Mouse (Mus musculus): Measurements from ENCODE around the gene Pdzd2. TPM values are rescaled to one million over a fixed set of nuclear protein-coding genes. Genes with fewer than 3 reads are reported as not detected.
A peak's percentile ranks its signal among the peaks of the same experiment; 100 is the strongest.

Pdzd2 gene
- polyA plus RNA-seq, 1 experiment from 2014 or later: 14.5 TPM

DNA sequence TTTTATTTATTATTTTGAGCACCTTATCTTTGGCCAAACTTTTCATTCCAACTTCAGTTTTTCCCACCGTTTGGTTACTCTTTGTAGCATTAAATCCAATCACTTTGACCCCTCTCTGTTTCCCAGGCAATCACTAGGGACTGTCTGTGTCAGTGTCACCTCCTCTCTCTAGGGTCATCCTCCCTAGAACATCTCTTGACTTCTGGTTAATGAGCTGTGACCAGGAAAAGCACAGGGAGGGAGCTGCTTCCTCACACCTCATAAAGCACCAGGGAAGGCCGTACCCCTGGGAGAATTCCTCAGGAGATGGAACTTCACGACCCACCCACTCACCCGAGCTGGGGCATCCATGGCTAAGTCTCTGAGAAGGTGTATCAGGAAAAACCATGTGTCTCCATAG is 168.6 kb downstream of the Pdzd2 start:
- no peaks in the 10 kb centered on the region for H3K36me3 ChIP-seq
- 55% methylated on average over 4 of the region's 4 CpGs for WGBS
- no peaks in the 10 kb centered on the region for H3K9me3 ChIP-seq
- no peaks in the 10 kb centered on the region for H3K27me3 ChIP-seq (replicated peaks)
- no peak overlapping the region for H3K4me2 ChIP-seq
- H3K4me3 ChIP-seq: no peak overlapping the region
- peaks cover 10% of the 10 kb centered on the region for H3K4me1 ChIP-seq
- no peak overlapping the region for H3K27ac ChIP-seq (replicated peaks)
- no peak for ATAC-seq (ENCODE audit: extremely low read depth, insufficient number of reproducible peaks, low FRiP score, low TSS enrichment)
- no peak overlapping the region for H3K9ac ChIP-seq

- Histone ChIP-seq H3K9ac (0 out of 2 replicates have a peak overlapping the region, but pooled peaks have one; percentile 5), H3K4me1 (peaks cover 10% of the 10 kb centered on the region), H3K4me2 (no peak overlapping the region), H3K36me3 (no peaks in the 10 kb centered on the region), H3K27ac (replicated peaks) (peak overlapping the region; percentile 60), H3K4me3 (no peak overlapping the region), H3K27me3 (replicated peaks) (no peaks in the 10 kb centered on the region), H3K9me3 (no peaks in the 10 kb centered on the region)
- ATAC-seq (ENCODE audit: extremely low read depth, insufficient number of reproducible peaks, low FRiP score, low TSS enrichment): 0 out of 2 replicates have a peak, but pooled peaks have one; percentile 31
- 46% methylated on average over 11 of the region's 11 CpGs for WGBS
These were observed 172.9 kb downstream of the Pdzd2 start for GRCm38 (mm10) chr15:12566637-12567440.

DNA sequence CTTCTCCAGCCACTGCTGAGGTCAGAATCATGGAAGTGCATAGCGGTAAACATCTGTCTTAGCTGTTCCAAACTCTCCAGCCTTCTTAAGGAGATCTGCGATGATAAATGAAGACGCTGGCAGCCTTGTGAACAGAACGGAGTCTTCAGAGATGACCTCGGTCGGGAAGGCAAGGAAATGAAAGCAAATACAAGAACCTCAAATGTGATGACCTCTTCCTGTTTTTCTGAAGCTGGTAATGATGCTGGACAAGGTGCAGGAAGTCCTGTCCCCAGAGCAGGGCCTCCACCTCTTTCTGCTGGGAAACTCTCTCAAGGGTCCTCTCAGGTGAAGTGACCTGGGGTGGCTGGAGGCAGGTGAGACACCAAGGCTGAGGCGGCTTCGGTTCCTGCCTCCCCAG is 174.4 kb downstream of the Pdzd2 start:
- no peak for ATAC-seq (ENCODE audit: extremely low read depth, insufficient number of reproducible peaks, low FRiP score, low TSS enrichment)
- H3K4me3 ChIP-seq: no peak overlapping the region
- H3K9ac ChIP-seq: no peak overlapping the region
- H3K4me2 ChIP-seq: no peak overlapping the region
- no peaks in the 10 kb centered on the region for H3K36me3 ChIP-seq
- peaks cover 18% of the 10 kb centered on the region for H3K4me1 ChIP-seq
- no peak overlapping the region for H3K27ac ChIP-seq (replicated peaks)
- WGBS: 63% methylated on average over 8 of the region's 8 CpGs
- no peaks in the 10 kb centered on the region for H3K9me3 ChIP-seq
- H3K27me3 ChIP-seq (replicated peaks): no peaks in the 10 kb centered on the region

DNA sequence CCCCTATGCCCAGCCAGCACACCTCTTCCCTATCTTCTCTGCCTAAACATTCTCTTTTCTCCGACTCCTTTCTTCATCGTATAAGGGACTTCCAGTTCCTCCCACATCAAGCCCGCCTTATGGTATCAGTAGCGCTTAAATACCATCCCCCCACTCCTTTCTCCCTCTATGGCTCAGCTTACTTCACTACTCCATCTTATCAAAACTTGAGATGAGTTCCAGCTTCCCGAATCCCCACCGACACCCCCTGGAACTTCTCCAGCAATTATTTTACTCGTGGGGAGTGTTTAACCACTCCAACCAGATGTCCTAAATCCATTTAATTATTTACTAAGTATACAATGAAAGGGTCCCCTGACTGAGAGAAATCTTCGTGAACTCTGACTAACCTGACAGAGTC is 179.2 kb downstream of the Pdzd2 start:
- ATAC-seq (ENCODE audit: extremely low read depth, insufficient number of reproducible peaks, low FRiP score, low TSS enrichment): no peak
- H3K9ac ChIP-seq: no peak overlapping the region
- no peaks in the 10 kb centered on the region for H3K36me3 ChIP-seq
- no peaks in the 10 kb centered on the region for H3K9me3 ChIP-seq
- no peaks in the 10 kb centered on the region for H3K27me3 ChIP-seq (replicated peaks)
- H3K4me3 ChIP-seq: no peak overlapping the region
- H3K27ac ChIP-seq (replicated peaks): no peak overlapping the region
- no peak overlapping the region for H3K4me2 ChIP-seq
- 32% methylated on average over 8 of the region's 8 CpGs for WGBS
- H3K4me1 ChIP-seq: peaks cover 31% of the 10 kb centered on the region

DNA sequence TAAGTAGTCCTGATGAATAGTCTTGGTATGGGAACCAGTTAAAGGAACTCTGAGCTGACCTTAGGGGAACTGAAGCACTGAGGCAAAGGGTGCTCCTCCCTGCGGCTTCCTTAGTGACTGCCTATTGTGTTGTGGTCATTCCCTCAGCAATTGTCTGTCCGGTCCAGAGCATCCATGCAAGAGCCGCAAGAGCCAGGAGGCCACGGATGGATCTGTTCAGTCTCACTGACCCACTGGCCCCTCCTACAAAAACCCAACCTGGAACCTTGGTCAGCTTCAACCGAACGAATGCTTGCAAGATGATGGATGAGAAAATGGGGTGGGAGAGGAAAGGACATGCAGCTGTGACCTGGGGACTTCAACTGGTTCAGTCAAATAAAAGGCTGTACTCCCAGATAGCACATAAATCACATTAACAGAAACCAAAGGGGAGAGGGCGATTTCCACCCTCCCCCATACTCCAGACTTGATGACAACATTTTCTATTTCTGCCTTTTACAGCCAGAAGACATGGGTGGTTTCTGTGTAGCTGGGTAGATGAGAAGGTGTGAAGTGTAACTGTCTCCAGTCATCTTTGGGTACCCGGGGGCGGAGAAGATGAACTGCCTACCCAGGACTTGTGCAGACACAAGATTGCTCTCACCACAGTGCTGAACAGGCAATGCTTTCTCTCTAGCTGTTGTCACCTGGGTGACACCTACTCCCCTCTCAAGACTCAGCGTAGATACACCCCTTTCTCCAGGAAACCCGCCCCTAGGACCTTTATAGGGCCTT is 181.9 kb downstream of the Pdzd2 start:
- Histone ChIP-seq H3K4me1 (peaks cover 47% of the 10 kb centered on the region), H3K4me3 (no peak overlapping the region), H3K4me2 (no peak overlapping the region), H3K36me3 (no peaks in the 10 kb centered on the region), H3K27me3 (replicated peaks) (no peaks in the 10 kb centered on the region), H3K27ac (replicated peaks) (no peak overlapping the region), H3K9me3 (no peaks in the 10 kb centered on the region), H3K9ac (no peak overlapping the region)
- ATAC-seq (ENCODE audit: extremely low read depth, insufficient number of reproducible peaks, low FRiP score, low TSS enrichment): no peak
- WGBS: 58% methylated on average over 11 of the region's 11 CpGs

DNA sequence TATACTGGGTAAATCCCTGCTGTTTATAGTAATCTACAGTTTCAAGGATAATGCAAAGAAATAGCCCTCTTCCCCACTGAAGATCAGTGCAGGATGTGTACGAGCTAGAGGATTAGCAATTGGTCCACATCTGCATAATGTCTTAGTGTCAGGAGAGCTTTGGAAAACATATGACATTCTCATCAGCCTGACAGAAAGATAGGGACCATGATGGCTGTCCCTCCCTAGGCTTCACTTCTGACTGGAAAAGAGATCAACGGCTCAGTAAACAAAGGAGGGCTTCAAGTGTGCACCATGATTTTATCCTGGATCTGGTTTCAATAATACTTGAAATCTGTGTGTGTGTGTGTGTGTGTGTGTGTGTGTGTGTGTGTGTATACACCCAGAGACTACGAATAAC is 186.5 kb downstream of the Pdzd2 start:
- H3K4me2 ChIP-seq: 0 out of 2 replicates have a peak overlapping the region, but pooled peaks have one; percentile 14
- H3K36me3 ChIP-seq: no peaks in the 10 kb centered on the region
- H3K4me3 ChIP-seq: no peak overlapping the region
- 46% methylated on average over 3 of the region's 3 CpGs for WGBS
- peaks cover 48% of the 10 kb centered on the region for H3K4me1 ChIP-seq
- no peak for ATAC-seq (ENCODE audit: extremely low read depth, insufficient number of reproducible peaks, low FRiP score, low TSS enrichment)
- H3K9me3 ChIP-seq: no peaks in the 10 kb centered on the region
- no peaks in the 10 kb centered on the region for H3K27me3 ChIP-seq (replicated peaks)
- peak overlapping the region; percentile 56; the same call in 1 of the 2 replicates for H3K27ac ChIP-seq (replicated peaks)
- no peak overlapping the region for H3K9ac ChIP-seq

DNA sequence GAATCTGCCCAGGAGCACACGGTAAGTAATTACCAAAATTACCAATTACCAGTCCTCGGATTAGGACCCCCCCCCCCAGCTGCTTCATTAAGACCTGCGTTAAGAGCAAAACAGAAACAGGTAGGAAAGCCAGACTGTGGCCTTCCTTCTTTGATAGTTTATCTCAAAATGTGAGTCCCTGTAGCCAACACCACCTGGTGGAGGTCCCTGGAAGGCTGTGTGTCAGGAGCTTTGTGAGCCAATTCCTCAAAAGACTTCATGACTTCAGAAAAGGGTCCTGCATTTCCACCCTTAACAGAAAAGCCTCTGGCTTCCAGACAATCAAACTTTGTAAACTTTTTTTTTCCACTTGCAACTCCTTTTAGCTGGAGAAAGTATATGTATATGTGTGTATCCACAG is 188.8 kb downstream of the Pdzd2 start:
- Histone ChIP-seq H3K27me3 (replicated peaks) (no peaks in the 10 kb centered on the region), H3K9ac (no peak overlapping the region), H3K4me3 (no peak overlapping the region), H3K4me1 (peaks cover 55% of the 10 kb centered on the region), H3K9me3 (no peaks in the 10 kb centered on the region), H3K36me3 (no peaks in the 10 kb centered on the region), H3K27ac (replicated peaks) (no peak overlapping the region), H3K4me2 (no peak overlapping the region)
- 45% methylated on average over 3 of the region's 3 CpGs for WGBS
- ATAC-seq (ENCODE audit: extremely low read depth, insufficient number of reproducible peaks, low FRiP score, low TSS enrichment): no peak

- H3K27me3 ChIP-seq (replicated peaks): no peaks in the 10 kb centered on the region
- H3K9me3 ChIP-seq: no peaks in the 10 kb centered on the region
- H3K36me3 ChIP-seq: no peaks in the 10 kb centered on the region
- H3K27ac ChIP-seq (replicated peaks): no peak overlapping the region
- H3K4me1 ChIP-seq: peaks cover 61% of the 10 kb centered on the region
- H3K9ac ChIP-seq: no peak overlapping the region
- H3K4me2 ChIP-seq: peak overlapping the region; percentile 93
- ATAC-seq (ENCODE audit: extremely low read depth, insufficient number of reproducible peaks, low FRiP score, low TSS enrichment): no peak
- 29% methylated on average over 9 of the region's 9 CpGs for WGBS
- peak overlapping the region; percentile 63 for H3K4me3 ChIP-seq
These were observed 189.3 kb downstream of the Pdzd2 start for GRCm38 (mm10) chr15:12550376-12550775.

GRCm38 (mm10) chr15:12549919-12550305 is 189.8 kb downstream of the Pdzd2 start:
- peak overlapping the region; percentile 93 for H3K4me2 ChIP-seq
- H3K36me3 ChIP-seq: no peaks in the 10 kb centered on the region
- H3K9ac ChIP-seq: peak overlapping the region; percentile 77
- H3K27me3 ChIP-seq (replicated peaks): no peaks in the 10 kb centered on the region
- peak; percentile 26; the same call in 1 of the 2 replicates for ATAC-seq (ENCODE audit: extremely low read depth, insufficient number of reproducible peaks, low FRiP score, low TSS enrichment)
- WGBS: under 1% methylated on average over 13 of the region's 13 CpGs
- H3K9me3 ChIP-seq: no peaks in the 10 kb centered on the region
- peak overlapping the region; percentile 65 for H3K27ac ChIP-seq (replicated peaks)
- peak overlapping the region; percentile 63 for H3K4me3 ChIP-seq
- H3K4me1 ChIP-seq: peaks cover 65% of the 10 kb centered on the region

DNA sequence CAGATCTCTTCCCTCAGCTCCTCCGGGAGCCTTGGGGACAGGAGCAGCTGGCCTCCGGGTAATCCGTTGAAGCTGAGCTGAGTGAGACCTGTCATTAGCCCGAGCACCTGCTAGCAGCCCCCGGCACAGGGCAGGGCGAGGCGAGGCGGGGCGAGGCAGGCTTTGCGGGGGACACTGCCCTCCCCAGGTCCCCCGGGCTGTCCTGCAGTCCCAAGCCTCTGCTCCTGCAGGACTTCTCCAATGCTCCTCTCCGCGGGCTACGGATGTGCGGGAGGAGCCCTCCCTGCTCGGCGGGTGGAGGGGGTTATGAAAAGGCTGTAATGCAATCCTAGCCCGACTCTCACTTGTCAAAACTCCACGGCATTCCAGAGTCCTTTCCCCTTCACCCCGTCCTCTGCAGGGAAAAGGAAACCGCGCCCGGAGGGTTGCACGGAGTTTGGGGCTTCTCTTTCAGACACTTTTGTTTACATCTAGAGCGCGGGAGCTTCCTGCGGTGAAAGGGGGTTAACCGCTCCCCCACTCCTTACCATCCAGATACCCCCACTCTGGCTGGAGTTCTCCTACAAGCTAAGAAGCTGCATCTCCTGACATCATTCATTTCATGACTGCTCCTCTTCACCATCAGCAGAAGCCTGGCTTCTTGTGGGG is 190.3 kb downstream of the Pdzd2 start:
- Histone ChIP-seq H3K36me3 (no peaks in the 10 kb centered on the region), H3K27me3 (replicated peaks) (no peaks in the 10 kb centered on the region), H3K27ac (replicated peaks) (peak overlapping the region; percentile 65)

DNA sequence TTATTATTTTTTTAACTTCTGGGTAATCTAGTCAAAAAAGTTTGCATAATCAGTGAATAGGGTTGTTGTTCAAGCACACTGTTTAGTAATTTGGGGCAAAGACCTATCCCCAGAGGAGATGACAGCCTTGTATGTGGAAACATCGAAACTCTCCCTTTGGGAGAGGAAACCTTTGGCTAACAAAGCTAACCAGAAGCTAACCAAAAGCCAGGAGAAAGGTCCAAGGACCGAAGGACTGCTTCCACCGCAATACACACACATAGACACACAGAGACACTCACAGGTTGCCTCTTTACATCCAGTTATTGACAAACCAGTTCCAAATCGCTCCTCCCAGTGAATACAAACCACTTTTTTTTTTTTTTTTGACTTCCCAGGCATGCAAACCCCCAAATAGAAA is 191.0 kb downstream of the Pdzd2 start:
- Histone ChIP-seq H3K27ac (replicated peaks) (no peak overlapping the region; the same call in 1 of the 2 replicates), H3K36me3 (no peaks in the 10 kb centered on the region), H3K4me3 (peak overlapping the region; percentile 63), H3K4me2 (peak overlapping the region; percentile 93), H3K27me3 (replicated peaks) (no peaks in the 10 kb centered on the region), H3K4me1 (peaks cover 69% of the 10 kb centered on the region), H3K9me3 (no peaks in the 10 kb centered on the region), H3K9ac (peak overlapping the region; percentile 77)
- ATAC-seq (ENCODE audit: extremely low read depth, insufficient number of reproducible peaks, low FRiP score, low TSS enrichment): no peak
- 40% methylated on average over 4 of the region's 4 CpGs for WGBS

More for the DNA sequence above, 190.3 kb downstream of the Pdzd2 start:
- Histone ChIP-seq H3K4me3 (peak overlapping the region; percentile 63), H3K4me1 (peaks cover 69% of the 10 kb centered on the region), H3K4me2 (peak overlapping the region; percentile 93), H3K9me3 (no peaks in the 10 kb centered on the region), H3K9ac (peak overlapping the region; percentile 77)
- ATAC-seq (ENCODE audit: extremely low read depth, insufficient number of reproducible peaks, low FRiP score, low TSS enrichment): no peak
- WGBS: 0% methylated on average over 28 of the region's 28 CpGs

Measured in heart, embryonic 13.5 days (tissue).